Mouse (Mus musculus): ENCODE measurements around the gene Trpm4.

- TF ChIP-seq CTCF (IDR thresholded peaks at IDR 0.05; ENCODE audit: borderline replicate concordance, insufficient read depth, low read depth, low read length) (no peak), POLR2A (IDR thresholded peaks at IDR 0.05; ENCODE audit: borderline replicate concordance, insufficient read depth, low read length) (0 out of 2 replicates have a peak, but pooled peaks have one; percentile 10)
Measured at GRCm38 (mm10) chr7:45366652-45367019, 33.1 kb upstream of the Trpm4 start, which contains the start of gene Ppfia3.

All from cerebellum, adult 2 months (tissue).